Mouse (Mus musculus): ENCODE measurements around the gene Plekhh2. TPM values are rescaled to one million over a fixed set of nuclear protein-coding genes. Genes with fewer than 3 reads are reported as not detected.

The Plekhh2 gene
- total and polyA plus RNA-seq, 3 experiments, result 0.21 to 1.7 (median 1.1) TPM

DNA sequence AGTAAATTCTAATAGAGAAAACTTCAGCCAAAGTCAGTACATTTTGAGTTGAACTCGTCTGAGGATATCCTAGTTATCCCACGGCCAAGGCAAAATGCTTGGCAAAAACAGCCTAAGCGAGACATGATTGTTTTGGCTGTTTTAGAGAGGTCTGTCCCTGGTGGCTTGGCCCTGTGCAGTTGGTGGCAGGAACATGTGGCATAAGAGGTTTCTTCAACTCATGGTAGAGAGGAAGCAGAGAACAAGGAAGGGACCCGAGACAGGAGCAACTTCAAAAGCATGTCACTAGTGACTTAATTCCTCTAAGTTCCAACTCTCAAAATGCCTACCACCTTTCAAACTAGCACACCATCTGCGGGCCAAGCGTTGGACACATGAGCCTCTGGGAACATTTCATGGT is 108.9 kb downstream of the Plekhh2 start:
- peaks cover 7% of the 10 kb centered on the region for H3K9me3 ChIP-seq (replicated peaks; ENCODE audit: low read length)
- H3K27me3 ChIP-seq (replicated peaks), result no peaks in the 10 kb centered on the region
- H3K9ac ChIP-seq (ENCODE audit: insufficient read depth, low read depth), result no peak overlapping the region
- TF ChIP-seq MEF2A (IDR thresholded peaks at IDR 0.05; ENCODE audit: borderline replicate concordance, low read depth, low read length) (no peak), SIN3A (IDR thresholded peaks at IDR 0.05; ENCODE audit: low read length) (no peak), MAZ (IDR thresholded peaks at IDR 0.05; ENCODE audit: low read depth, low read length) (no peak), CHD1 (IDR thresholded peaks at IDR 0.05; ENCODE audit: low read depth, low read length) (no peak), ETS1 (conservative IDR thresholded peaks at IDR 0.05; ENCODE audit: low read depth, low read length) (no peak)
- H3K79me2 ChIP-seq (replicated peaks; ENCODE audit: control insufficient read depth, extremely low read depth, insufficient read depth, poor library complexity, severe bottlenecking), result no peaks in the 10 kb centered on the region
- DNase-seq (ENCODE audit: extremely low read depth), result no peak
- H3K4me2 ChIP-seq (ENCODE audit: insufficient read depth, low read depth, poor library complexity, severe bottlenecking), result no peak overlapping the region
- H3K36me3 ChIP-seq (replicated peaks in 1 of 2; ENCODE audit: control insufficient read depth in 1 of 2, insufficient read depth in 1 of 2, low read length in 1 of 2), result no peaks in the 10 kb centered on the region
- dilution Hi-C loops (cut with MboI; ENCODE audit: extremely low pct_ligation_motif_present, extremely low pct_unique_long_range_greater_than_20kb, low sequenced_read_pairs), result no loop called here
- peaks cover 7 to 38% of the 10 kb centered on the region in 2 experiments for H3K4me1 ChIP-seq (ENCODE audit: control insufficient read depth in 1 of 2, insufficient read depth in 2 of 2)
- no peak overlapping the region for H3K27ac ChIP-seq (ENCODE audit: insufficient read depth, low read depth)
- in situ Hi-C loops (cut with MboI; ENCODE audit: low pct_ligation_motif_present, low pct_unique_long_range_greater_than_20kb, low sequenced_read_pairs), result no loop called here
- no peak overlapping the region for H3K4me3 ChIP-seq (replicated peaks in 1 of 3; ENCODE audit: low read depth in 2 of 3, low read length in 2 of 3, poor library complexity in 1 of 3)

DNA sequence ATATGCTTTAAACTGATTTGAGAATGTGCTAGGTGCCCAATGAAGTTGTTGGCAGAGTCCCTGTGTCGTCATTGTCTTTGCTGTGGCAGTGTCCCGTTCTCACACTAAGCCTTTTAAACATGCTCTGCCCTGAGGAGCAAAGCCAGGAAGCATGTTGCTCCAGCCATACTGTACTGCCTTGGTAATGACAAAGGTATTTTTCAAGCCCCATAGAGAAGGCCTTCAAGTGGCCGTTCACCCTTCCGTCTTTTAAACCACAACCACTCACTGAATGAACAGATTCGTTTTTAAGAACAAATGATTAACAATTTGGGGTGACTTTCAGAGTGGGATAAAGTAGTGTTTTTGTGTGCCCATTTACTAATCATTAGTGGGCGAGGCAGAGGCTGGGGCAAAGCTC is 109.5 kb downstream of the Plekhh2 start:
- dilution Hi-C loops (cut with MboI; ENCODE audit: extremely low pct_ligation_motif_present, extremely low pct_unique_long_range_greater_than_20kb, low sequenced_read_pairs), result no loop called here
- Histone ChIP-seq H3K9me3 (replicated peaks; ENCODE audit: low read length) (peaks cover 7% of the 10 kb centered on the region), H3K36me3 (replicated peaks in 1 of 2; ENCODE audit: control insufficient read depth in 1 of 2, insufficient read depth in 1 of 2, low read length in 1 of 2) (no peaks in the 10 kb centered on the region), H3K4me1 (ENCODE audit: control insufficient read depth in 1 of 2, insufficient read depth in 2 of 2) (peaks cover 7 to 33% of the 10 kb centered on the region in 2 experiments), H3K27me3 (replicated peaks) (no peaks in the 10 kb centered on the region), H3K9ac (ENCODE audit: insufficient read depth, low read depth) (no peak overlapping the region), H3K4me3 (replicated peaks in 1 of 3; ENCODE audit: low read depth in 2 of 3, low read length in 2 of 3, poor library complexity in 1 of 3) (no peak overlapping the region), H3K79me2 (replicated peaks; ENCODE audit: control insufficient read depth, extremely low read depth, insufficient read depth, poor library complexity, severe bottlenecking) (no peaks in the 10 kb centered on the region), H3K27ac (ENCODE audit: insufficient read depth, low read depth) (no peak overlapping the region), H3K4me2 (ENCODE audit: insufficient read depth, low read depth, poor library complexity, severe bottlenecking) (no peak overlapping the region)
- no peak for DNase-seq (ENCODE audit: extremely low read depth)
- in situ Hi-C loops (cut with MboI; ENCODE audit: low pct_ligation_motif_present, low pct_unique_long_range_greater_than_20kb, low sequenced_read_pairs), result no loop called here
- TF ChIP-seq USF1 (IDR thresholded peaks at IDR 0.05; ENCODE audit: low read depth, low read length) (no peak), MYC (IDR thresholded peaks at IDR 0.05; ENCODE audit: low read depth, low read length) (no peak), NRF1 (IDR thresholded peaks at IDR 0.05; ENCODE audit: low read depth, low read length) (no peak), JUND (conservative IDR thresholded peaks at IDR 0.05; ENCODE audit: low read depth, low read length) (no peak), SIN3A (IDR thresholded peaks at IDR 0.05; ENCODE audit: low read length) (no peak), MAX (IDR thresholded peaks at IDR 0.05; ENCODE audit: low read length) (no peak), NELFE (IDR thresholded peaks at IDR 0.05; ENCODE audit: low read depth, low read length) (no peak), SMC3 (IDR thresholded peaks at IDR 0.05; ENCODE audit: low read depth, low read length) (no peak), GABPA (IDR thresholded peaks at IDR 0.05; ENCODE audit: insufficient replicate concordance, low read depth, low read length) (no peak), JUN (IDR thresholded peaks at IDR 0.05; ENCODE audit: insufficient read depth, low read depth, low read length) (no peak), TCF12 (IDR thresholded peaks at IDR 0.05; ENCODE audit: low read depth, low read length) (no peak)
